Mouse (Mus musculus) kidney, embryonic 14.5 days (tissue): ENCODE measurements around the gene Ahnak. TPM values are rescaled to one million over a fixed set of nuclear protein-coding genes. Genes with fewer than 3 reads are reported as not detected.
A peak's percentile ranks its signal among the peaks of the same experiment; 100 is the strongest.

Experiments used
- ATAC-seq: fragments of 200-750 bp; cut with Nextera tagmentation; 2 replicates; pipeline ENCODE4 v1.8.0; 2017; ENCODE audit warnings: moderate number of reproducible peaks, mild to moderate bottlenecking, moderate TSS enrichment, moderate library complexity; ENCODE audit not compliant: low FRiP score, low TSS enrichment
- H3K27ac ChIP-seq: fragments of 300-500 bp; sonication (generic); 2 replicates; pipeline ENCODE4 v1.5.1; 2014; ENCODE audit warnings: low read depth, mild to moderate bottlenecking, low read length, moderate library complexity, mixed read lengths
- H3K27me3 ChIP-seq: fragments of 300-500 bp; sonication (generic); 2 replicates; pipeline ENCODE4 v1.6.1; 2014; ENCODE audit warnings: mild to moderate bottlenecking, low read length; ENCODE audit not compliant: control insufficient read depth, insufficient read depth
- H3K36me3 ChIP-seq: fragments of 300-500 bp; sonication (generic); 2 replicates; pipeline ENCODE4 v1.6.1; 2014; ENCODE audit warnings: low read length, mixed read lengths; ENCODE audit not compliant: control insufficient read depth, insufficient read depth
- H3K4me1 ChIP-seq: fragments of 300-500 bp; sonication (generic); 2 replicates; pipeline ENCODE4 v1.6.1; 2014; ENCODE audit warnings: low read length, mixed read lengths; ENCODE audit not compliant: control insufficient read depth, insufficient read depth
- H3K4me2 ChIP-seq: fragments of 300-500 bp; sonication (generic); replicated peaks from 2 replicates; pipeline ENCODE4 v1.6.1; 2014; ENCODE audit warnings: low read depth, mild to moderate bottlenecking, low read length
- H3K4me3 ChIP-seq: fragments of 300-500 bp; sonication (generic); 2 replicates; pipeline ENCODE4 v1.5.1; 2014; ENCODE audit warnings: mild to moderate bottlenecking, low read length
- H3K9ac ChIP-seq: fragments of 300-500 bp; sonication (generic); 2 replicates; pipeline ENCODE4 v1.6.1; 2014; ENCODE audit warnings: low read depth, mild to moderate bottlenecking, low read length, moderate library complexity
- H3K9me3 ChIP-seq: fragments of 300-500 bp; sonication (generic); 2 replicates; pipeline ENCODE4 v1.6.1; 2016; ENCODE audit warnings: low read length; ENCODE audit not compliant: control insufficient read depth
- WGBS: fragments of 180-500 bp; shearing (Covaris S2); extraction: QIAGEN DNeasy Blood & Tissue Kit; methylation state at CpG from one replicate; pipeline ENCODE4 v1.1.7; 2014; 5-methylcytosine and 5-hydroxymethylcytosine counted together
- polyA plus RNA-seq: library from polyadenylated mRNA; unstranded; fragments of >200 nt; fragmentation: Nextera tagmentation; extraction: Ambion mirVana; gene quantifications from 2 replicates; pipeline ENCODE4 v1.2.1, GENCODE M21; 2014

Ahnak gene
- polyA plus RNA-seq, 1 experiment from 2014 or later, result 10.0 TPM

DNA sequence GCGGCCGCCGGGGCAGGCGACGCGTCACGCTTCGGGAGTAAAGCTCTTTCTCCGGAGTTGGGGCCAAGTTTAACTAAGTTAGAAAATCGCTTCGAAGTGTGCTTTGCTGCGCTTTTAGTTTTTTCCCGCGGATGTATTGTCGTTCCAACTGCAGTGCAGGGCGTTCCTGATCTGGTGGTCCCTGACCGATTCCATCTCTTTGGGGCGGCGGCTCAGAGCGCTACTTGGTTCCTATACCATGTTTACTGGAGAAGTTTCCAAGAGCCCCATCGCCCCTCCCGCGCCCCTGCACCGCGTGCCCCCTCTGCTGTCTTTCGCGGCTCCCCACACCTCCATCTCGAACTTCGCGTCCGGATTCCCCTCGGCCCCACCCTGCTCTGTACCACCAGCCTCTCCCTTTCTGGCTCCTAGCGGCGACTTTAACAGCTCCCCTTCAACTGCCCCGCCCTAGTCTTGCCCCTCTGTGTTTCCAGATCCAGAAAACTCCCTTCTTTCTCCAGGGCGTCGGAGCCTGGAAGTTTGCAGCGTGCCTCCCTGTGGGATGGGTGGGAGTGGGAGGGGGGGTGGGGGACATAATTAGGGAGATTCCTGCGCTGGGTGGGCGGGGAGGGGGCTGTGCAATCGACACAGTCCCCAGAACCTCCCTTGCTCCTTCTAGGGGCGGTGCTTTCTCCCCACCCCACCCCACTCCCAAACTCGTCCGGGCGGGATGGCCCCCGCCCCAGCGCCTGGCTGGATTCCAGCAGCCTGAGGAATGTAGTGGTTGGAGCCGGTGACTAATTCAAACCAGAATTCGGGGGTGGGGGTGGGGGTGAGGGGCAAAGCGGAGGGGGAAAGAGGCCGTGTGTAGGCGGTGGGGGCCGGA lies 715 bp downstream of the Ahnak start:
- Histone ChIP-seq H3K27me3 (no peaks in the 10 kb centered on the region), H3K9ac (peak overlapping the region; percentile 79), H3K4me2 (peak overlapping the region; percentile 93), H3K4me1 (peaks cover 28% of the 10 kb centered on the region), H3K4me3 (peak overlapping the region; percentile 75), H3K27ac (peak overlapping the region; percentile 79), H3K36me3 (no peaks in the 10 kb centered on the region), H3K9me3 (no peaks in the 10 kb centered on the region)
- WGBS, result 2% methylated on average over 52 of the region's 53 CpGs
- peak; percentile 72 for ATAC-seq

- H3K4me1 ChIP-seq, result peaks cover 28% of the 10 kb centered on the region
Measured at GRCm38 (mm10) chr19:8990432-8991102, 1.5 kb downstream of the Ahnak start.

GRCm38 (mm10) chr19:8991245-8991870 lies 2.3 kb downstream of the Ahnak start:
- H3K9me3 ChIP-seq, result no peaks in the 10 kb centered on the region
- H3K27me3 ChIP-seq, result no peaks in the 10 kb centered on the region
- no peaks in the 10 kb centered on the region for H3K36me3 ChIP-seq
- peaks cover 28% of the 10 kb centered on the region for H3K4me1 ChIP-seq
- peak overlapping the region; percentile 93 for H3K4me2 ChIP-seq
- peak overlapping the region; percentile 75; the same call in 1 of the 2 replicates for H3K4me3 ChIP-seq
- WGBS, result 65% methylated on average over 4 of the region's 4 CpGs
- peak overlapping the region; percentile 79; the same call in 1 of the 2 replicates for H3K9ac ChIP-seq
- peak overlapping the region; percentile 14; the same call in 1 of the 2 replicates for H3K27ac ChIP-seq
- no peak for ATAC-seq

More at GRCm38 (mm10) chr19:8990432-8991102, 1.5 kb downstream of the Ahnak start:
- peak overlapping the region; percentile 79; the same call in 1 of the 2 replicates for H3K27ac ChIP-seq
- peak overlapping the region; percentile 79 for H3K9ac ChIP-seq
- H3K36me3 ChIP-seq, result no peaks in the 10 kb centered on the region
- no peaks in the 10 kb centered on the region for H3K27me3 ChIP-seq
- H3K4me3 ChIP-seq, result peak overlapping the region; percentile 75
- ATAC-seq, result peak; percentile 63
- no peaks in the 10 kb centered on the region for H3K9me3 ChIP-seq
- WGBS, result 17% methylated on average over 15 of the region's 15 CpGs
- peak overlapping the region; percentile 93 for H3K4me2 ChIP-seq

GRCm38 (mm10) chr19:8991871-8992735 lies 3.0 kb downstream of the Ahnak start:
- Histone ChIP-seq H3K4me3 (peak overlapping the region; percentile 11; the same call in 1 of the 2 replicates), H3K36me3 (no peaks in the 10 kb centered on the region), H3K9ac (peak overlapping the region; percentile 2; the same call in 1 of the 2 replicates), H3K27ac (peak overlapping the region; percentile 14; the same call in 1 of the 2 replicates), H3K4me2 (peak overlapping the region; percentile 93), H3K4me1 (peaks cover 29% of the 10 kb centered on the region), H3K9me3 (no peaks in the 10 kb centered on the region), H3K27me3 (no peaks in the 10 kb centered on the region)
- 74% methylated on average over 13 of the region's 13 CpGs for WGBS
- ATAC-seq, result no peak

- peak; percentile 17; the same call in 1 of the 2 replicates for ATAC-seq
- Histone ChIP-seq H3K36me3 (no peaks in the 10 kb centered on the region), H3K9me3 (no peaks in the 10 kb centered on the region), H3K4me2 (peak overlapping the region; percentile 93), H3K9ac (peak overlapping the region; percentile 2; the same call in 1 of the 2 replicates), H3K4me1 (peaks cover 38% of the 10 kb centered on the region), H3K27ac (peak overlapping the region; percentile 15; the same call in 1 of the 2 replicates), H3K27me3 (no peaks in the 10 kb centered on the region), H3K4me3 (no peak overlapping the region; the same call in 1 of the 2 replicates)
- WGBS, result 19% methylated on average over 12 of the region's 12 CpGs
Measured at GRCm38 (mm10) chr19:8992769-8993624, 3.9 kb downstream of the Ahnak start.

DNA sequence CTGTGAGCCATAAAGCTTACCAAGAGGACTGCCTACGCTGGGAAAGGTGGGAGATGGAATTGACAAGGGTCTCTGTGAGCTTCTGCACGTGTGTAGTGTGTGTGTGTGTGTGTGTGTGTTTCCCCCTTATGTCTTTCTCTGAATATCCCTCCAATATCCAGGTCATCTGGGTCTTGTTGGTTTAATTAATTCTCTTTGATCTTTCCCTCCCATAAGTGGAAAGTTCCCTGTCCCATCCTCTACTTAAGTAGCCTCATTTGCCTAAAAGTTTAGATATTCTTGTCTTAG lies 4.5 kb downstream of the Ahnak start:
- no peaks in the 10 kb centered on the region for H3K9me3 ChIP-seq
- H3K4me2 ChIP-seq, result no peak overlapping the region
- H3K27ac ChIP-seq, result no peak overlapping the region
- no peak overlapping the region for H3K4me3 ChIP-seq
- WGBS, result 46% methylated on average over 2 of the region's 2 CpGs
- no peaks in the 10 kb centered on the region for H3K36me3 ChIP-seq
- H3K27me3 ChIP-seq, result no peaks in the 10 kb centered on the region
- H3K9ac ChIP-seq, result no peak overlapping the region
- peaks cover 36% of the 10 kb centered on the region for H3K4me1 ChIP-seq
- ATAC-seq, result no peak

- H3K27ac ChIP-seq, result no peak overlapping the region
- ATAC-seq, result no peak
- no peak overlapping the region for H3K9ac ChIP-seq
- H3K4me3 ChIP-seq, result no peak overlapping the region
- WGBS, result 80% methylated on average over 10 of the region's 10 CpGs
- H3K9me3 ChIP-seq, result no peaks in the 10 kb centered on the region
- no peaks in the 10 kb centered on the region for H3K27me3 ChIP-seq
- peaks cover 35% of the 10 kb centered on the region for H3K4me1 ChIP-seq
- H3K4me2 ChIP-seq, result no peak overlapping the region
- no peaks in the 10 kb centered on the region for H3K36me3 ChIP-seq
Measured at GRCm38 (mm10) chr19:8994813-8995607, 5.9 kb downstream of the Ahnak start.
